Mouse (Mus musculus) lung, postnatal 0 days (tissue): ENCODE measurements around the gene Hc.

Experiments used
- CTCF ChIP-seq: IDR thresholded peaks from 2 replicates; pipeline ENCODE4 v1.5.1; 2016; ENCODE audit warnings: antibody characterized with exemption, mild to moderate bottlenecking
- EP300 ChIP-seq: IDR thresholded peaks from 2 replicates; pipeline ENCODE4 v1.6.1; 2016; ENCODE audit warnings: antibody characterized with exemption, mild to moderate bottlenecking, control low read depth

DNA sequence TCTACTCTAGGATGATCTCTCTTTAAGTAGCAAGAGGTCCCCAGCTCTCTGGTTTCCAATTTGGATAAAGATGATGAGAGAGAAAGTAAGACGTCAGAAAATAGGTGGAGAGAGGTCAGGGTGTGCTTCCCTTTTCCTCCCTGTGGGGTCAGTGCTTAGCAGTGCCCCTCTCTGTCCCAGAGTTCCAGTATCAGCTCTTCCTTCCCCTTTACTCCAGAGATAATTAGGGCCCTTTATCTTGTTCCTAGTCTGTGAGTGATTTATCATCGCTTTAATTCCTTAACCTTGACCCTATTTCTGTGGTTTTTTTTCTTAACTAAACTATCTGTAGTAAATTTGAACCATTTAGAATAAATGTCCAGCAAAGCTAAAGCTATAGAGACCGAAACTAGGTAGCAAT lies 43.6 kb upstream of the Hc start:
- TF ChIP-seq CTCF (no peak), EP300 (no peak)
